Mouse (Mus musculus) embryonic facial prominence, embryonic 14.5 days (tissue): ENCODE results near the gene Apold1. TPM values are rescaled to one million over a fixed set of nuclear protein-coding genes. Genes with fewer than 3 reads are reported as not detected.

Source experiments
- ATAC-seq: fragments of 200-750 bp; cut with Nextera tagmentation; 2 replicates; pipeline ENCODE4 v1.8.0; 2017; ENCODE audit warnings: low read depth, moderate number of reproducible peaks, moderate TSS enrichment
- DNase-seq: peaks from one replicate; pipeline ENCODE4 v3.0.0-alpha.2; 2015; ENCODE audit warnings: low spot score
- H3K27ac ChIP-seq: fragments of 300-500 bp; sonication (generic); replicated peaks from 2 replicates; pipeline ENCODE4 v1.5.1; 2014; ENCODE audit warnings: low read depth, mild to moderate bottlenecking, low read length, moderate library complexity
- H3K27me3 ChIP-seq: fragments of 300-500 bp; sonication (generic); replicated peaks from 2 replicates; pipeline ENCODE4 v1.6.1; 2014; ENCODE audit warnings: low read length; ENCODE audit not compliant: control insufficient read depth, insufficient read depth
- H3K36me3 ChIP-seq: fragments of 300-500 bp; sonication (generic); 2 replicates; pipeline ENCODE4 v1.6.1; 2014; ENCODE audit warnings: low read length, mixed read lengths; ENCODE audit not compliant: control insufficient read depth, insufficient read depth
- H3K4me1 ChIP-seq: fragments of 300-500 bp; sonication (generic); 2 replicates; pipeline ENCODE4 v1.6.1; 2014; ENCODE audit warnings: antibody characterized with exemption, low read length; ENCODE audit not compliant: control insufficient read depth, insufficient read depth
- H3K4me2 ChIP-seq: fragments of 300-500 bp; sonication (generic); 2 replicates; pipeline ENCODE4 v1.6.1; 2014; ENCODE audit warnings: low read depth, mild to moderate bottlenecking, low read length, moderate library complexity, mixed read lengths
- H3K4me3 ChIP-seq: fragments of 300-500 bp; sonication (generic); 2 replicates; pipeline ENCODE4 v1.5.1; 2014; ENCODE audit warnings: low read depth, mild to moderate bottlenecking, low read length
- H3K9ac ChIP-seq: fragments of 300-500 bp; sonication (generic); 2 replicates; pipeline ENCODE4 v1.6.1; 2014; ENCODE audit warnings: low read depth, mild to moderate bottlenecking, low read length, moderate library complexity, mixed read lengths
- H3K9me3 ChIP-seq: fragments of 300-500 bp; sonication (generic); 2 replicates; pipeline ENCODE4 v1.6.1; 2016; ENCODE audit warnings: low read length; ENCODE audit not compliant: control insufficient read depth
- WGBS: fragments of 180-500 bp; shearing (Covaris S2); extraction: QIAGEN DNeasy Blood & Tissue Kit; methylation state at CpG from one replicate; pipeline ENCODE4 v1.1.7; 2014; 5-methylcytosine and 5-hydroxymethylcytosine counted together
- polyA plus RNA-seq: library from polyadenylated mRNA; unstranded; fragments of >200 nt; fragmentation: Nextera tagmentation; extraction: Ambion mirVana; gene quantifications from 2 replicates; pipeline ENCODE4 v1.2.1, GENCODE M21; 2014

Apold1 gene
- polyA plus RNA-seq, 1 experiment from 2014 or later, result 5.5 TPM

DNA sequence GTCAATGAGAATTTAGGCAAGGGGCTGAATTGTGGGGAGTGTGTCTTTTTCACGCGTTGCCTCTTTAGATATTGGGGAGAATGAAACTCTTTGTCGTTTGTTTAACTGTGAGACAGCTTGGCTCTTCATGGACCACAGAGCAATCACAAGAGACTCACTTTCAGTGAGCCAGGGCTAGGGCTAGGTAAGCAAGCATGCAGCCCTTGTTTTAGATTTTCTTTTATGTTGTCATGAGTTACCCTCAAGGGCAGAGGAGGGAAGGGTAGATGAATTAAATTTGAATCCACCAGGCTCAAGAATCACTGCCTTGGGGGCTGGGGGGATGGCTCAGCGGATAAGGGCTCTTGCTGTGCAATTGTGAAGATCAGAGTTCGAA is 19.0 kb upstream of the Apold1 start:
- H3K27me3 ChIP-seq, result no peaks in the 10 kb centered on the region
- H3K36me3 ChIP-seq, result no peaks in the 10 kb centered on the region
- H3K4me1 ChIP-seq, result peaks cover 5% of the 10 kb centered on the region; the same call in 1 of the 2 replicates
- DNase-seq, result no peak
- H3K27ac ChIP-seq, result no peak overlapping the region
- no peak overlapping the region for H3K4me3 ChIP-seq
- H3K9ac ChIP-seq, result no peak overlapping the region
- no peak overlapping the region for H3K4me2 ChIP-seq
- no peaks in the 10 kb centered on the region for H3K9me3 ChIP-seq
- WGBS, result 59% methylated on average over 5 of the region's 5 CpGs
- ATAC-seq, result no peak

- ATAC-seq, result no peak
- 78% methylated on average over 2 of the region's 2 CpGs for WGBS
Observed at GRCm38 (mm10) chr6:134963910-134964309, 17.6 kb upstream of the Apold1 start.

DNA sequence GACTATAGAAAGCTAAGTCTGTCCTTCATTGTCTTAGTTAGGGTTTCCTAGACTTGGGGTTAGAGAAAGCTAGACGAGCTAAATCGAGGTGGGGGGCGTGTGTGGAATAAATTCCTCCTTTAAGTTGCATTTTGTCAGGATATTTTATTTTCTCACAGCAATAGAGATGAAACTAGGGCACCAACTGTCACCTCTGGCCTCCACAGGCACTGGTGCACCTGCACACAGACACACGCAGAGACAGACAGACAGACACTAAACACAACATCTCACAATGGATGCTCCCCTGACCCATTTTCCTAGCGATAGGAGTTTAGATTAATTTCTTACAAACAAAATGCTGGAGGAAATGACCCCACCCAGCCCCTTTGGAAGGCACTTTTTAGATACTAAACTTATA is 14.8 kb upstream of the Apold1 start:
- Histone ChIP-seq H3K9me3 (no peaks in the 10 kb centered on the region), H3K27ac (no peak overlapping the region), H3K4me2 (no peak overlapping the region), H3K4me1 (no peaks in the 10 kb centered on the region), H3K4me3 (no peak overlapping the region), H3K27me3 (no peaks in the 10 kb centered on the region), H3K36me3 (no peaks in the 10 kb centered on the region), H3K9ac (no peak overlapping the region)
- ATAC-seq (no peak), DNase-seq (no peak)
- 85% methylated on average over 5 of the region's 5 CpGs for WGBS

More at GRCm38 (mm10) chr6:134963910-134964309, 17.6 kb upstream of the Apold1 start:
- no peak overlapping the region for H3K4me2 ChIP-seq
- H3K4me1 ChIP-seq, result peaks cover 5% of the 10 kb centered on the region; the same call in 1 of the 2 replicates
- no peak for DNase-seq
- H3K9me3 ChIP-seq, result no peaks in the 10 kb centered on the region
- no peaks in the 10 kb centered on the region for H3K36me3 ChIP-seq
- no peaks in the 10 kb centered on the region for H3K27me3 ChIP-seq
- no peak overlapping the region for H3K27ac ChIP-seq
- H3K9ac ChIP-seq, result no peak overlapping the region
- H3K4me3 ChIP-seq, result no peak overlapping the region

GRCm38 (mm10) chr6:134968326-134968725 is 13.2 kb upstream of the Apold1 start:
- H3K9ac ChIP-seq, result no peak overlapping the region
- H3K4me1 ChIP-seq, result no peaks in the 10 kb centered on the region
- WGBS, result 69% methylated on average over 1 of the region's 1 CpGs
- no peak overlapping the region for H3K4me3 ChIP-seq
- H3K27ac ChIP-seq, result no peak overlapping the region
- no peak overlapping the region for H3K4me2 ChIP-seq
- no peak for ATAC-seq
- no peaks in the 10 kb centered on the region for H3K36me3 ChIP-seq
- H3K27me3 ChIP-seq, result no peaks in the 10 kb centered on the region
- H3K9me3 ChIP-seq, result no peaks in the 10 kb centered on the region
- DNase-seq, result no peak

DNA sequence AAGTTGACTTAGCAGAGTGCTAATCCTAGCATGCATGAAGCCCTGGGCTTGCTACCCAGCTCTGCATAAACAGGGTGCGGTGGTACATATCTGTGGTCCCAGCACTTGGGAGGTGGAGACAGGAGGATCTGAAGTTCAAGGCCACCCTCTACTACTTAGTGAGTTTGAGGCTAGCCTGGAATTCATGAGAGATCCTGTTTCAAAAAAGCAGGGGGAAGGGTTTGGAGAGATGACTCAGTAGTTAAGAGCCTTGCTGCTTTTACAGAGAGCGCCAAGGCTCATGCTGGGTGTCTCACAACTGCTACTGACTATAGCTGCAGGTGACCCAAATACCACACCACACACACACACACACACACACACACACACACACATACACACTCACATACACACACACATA is 12.0 kb upstream of the Apold1 start:
- H3K9ac ChIP-seq, result no peak overlapping the region
- ATAC-seq, result no peak
- no peaks in the 10 kb centered on the region for H3K4me1 ChIP-seq
- H3K4me2 ChIP-seq, result no peak overlapping the region
- H3K36me3 ChIP-seq, result no peaks in the 10 kb centered on the region
- no peak overlapping the region for H3K4me3 ChIP-seq
- no peaks in the 10 kb centered on the region for H3K27me3 ChIP-seq
- no peaks in the 10 kb centered on the region for H3K9me3 ChIP-seq
- 96% methylated on average over 2 of the region's 2 CpGs for WGBS
- H3K27ac ChIP-seq, result no peak overlapping the region
- no peak for DNase-seq

DNA sequence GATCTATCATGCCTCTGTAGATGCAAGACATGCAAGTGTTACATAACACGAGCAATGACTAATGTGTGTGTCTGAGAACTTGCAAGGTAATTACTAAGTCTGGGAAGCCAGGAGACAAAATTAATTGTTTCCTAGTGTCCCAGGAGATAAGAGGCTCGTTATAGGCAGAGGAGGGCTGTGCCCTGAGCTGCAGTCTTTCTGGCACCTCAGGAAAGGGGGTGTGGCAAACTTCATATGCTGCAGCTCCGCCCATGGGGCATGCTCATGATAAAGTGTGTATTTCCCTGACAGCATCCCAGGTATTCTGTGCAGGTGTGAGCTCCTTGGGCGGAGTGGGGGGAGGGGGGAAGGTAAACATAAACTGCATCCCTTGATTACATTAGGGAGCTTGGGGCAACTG is 9.4 kb upstream of the Apold1 start:
- Histone ChIP-seq H3K9ac (no peak overlapping the region), H3K27me3 (no peaks in the 10 kb centered on the region), H3K4me3 (no peak overlapping the region), H3K9me3 (no peaks in the 10 kb centered on the region), H3K36me3 (no peaks in the 10 kb centered on the region), H3K4me2 (no peak overlapping the region), H3K27ac (no peak overlapping the region), H3K4me1 (no peaks in the 10 kb centered on the region)
- peak; percentile 48 for DNase-seq
- peak; percentile 64; the same call in 1 of the 2 replicates for ATAC-seq
- WGBS, result 49% methylated on average over 4 of the region's 4 CpGs

- no peak overlapping the region for H3K4me2 ChIP-seq
- H3K4me1 ChIP-seq, result peaks cover 7% of the 10 kb centered on the region; the same call in 1 of the 2 replicates
- H3K36me3 ChIP-seq, result no peaks in the 10 kb centered on the region
- no peak overlapping the region for H3K9ac ChIP-seq
- no peak for ATAC-seq
- DNase-seq, result no peak
- H3K27me3 ChIP-seq, result no peaks in the 10 kb centered on the region
- no peak overlapping the region for H3K27ac ChIP-seq
- H3K9me3 ChIP-seq, result no peaks in the 10 kb centered on the region
- no peak overlapping the region for H3K4me3 ChIP-seq
- WGBS, result 35% methylated on average over 6 of the region's 6 CpGs
Observed at GRCm38 (mm10) chr6:134976628-134977027, 4.9 kb upstream of the Apold1 start.

- WGBS, result 4% methylated on average over 35 of the region's 62 CpGs
- no peak overlapping the region for H3K27ac ChIP-seq
- H3K4me1 ChIP-seq, result peaks cover 11% of the 10 kb centered on the region; the same call in 1 of the 2 replicates
- peak overlapping the region; percentile 64 for H3K4me3 ChIP-seq
- no peaks in the 10 kb centered on the region for H3K36me3 ChIP-seq
- 0 out of 2 replicates have a peak, but pooled peaks cover 9% of the 10 kb centered on the region for H3K27me3 ChIP-seq
- peak overlapping the region; percentile 64 for H3K9ac ChIP-seq
- DNase-seq (peak; percentile 93), ATAC-seq (peak; percentile 88)
- peak overlapping the region; percentile 95 for H3K4me2 ChIP-seq
- no peaks in the 10 kb centered on the region for H3K9me3 ChIP-seq
Observed at GRCm38 (mm10) chr6:134983529-134984370, 2.2 kb downstream of the Apold1 start.

GRCm38 (mm10) chr6:134984748-134985147 is 3.2 kb downstream of the Apold1 start:
- H3K27ac ChIP-seq, result no peak overlapping the region
- peaks cover 11% of the 10 kb centered on the region; the same call in 1 of the 2 replicates for H3K4me1 ChIP-seq
- ATAC-seq (no peak), DNase-seq (no peak)
- no peak overlapping the region for H3K4me2 ChIP-seq
- H3K4me3 ChIP-seq, result no peak overlapping the region
- H3K9me3 ChIP-seq, result no peaks in the 10 kb centered on the region
- H3K27me3 ChIP-seq, result 0 out of 2 replicates have a peak, but pooled peaks cover 9% of the 10 kb centered on the region
- no peaks in the 10 kb centered on the region for H3K36me3 ChIP-seq
- 75% methylated on average over 3 of the region's 3 CpGs for WGBS
- H3K9ac ChIP-seq, result no peak overlapping the region
